Mouse (Mus musculus): ENCODE results near the gene Rfc1. TPM values are rescaled to one million over a fixed set of nuclear protein-coding genes. Genes with fewer than 3 reads are reported as not detected.
"Not testable (repeated sequence)": the region's sequence is repeated elsewhere in the genome, so short reads cannot be mapped to it uniquely, and the experiment has no call there.

The Rfc1 gene
- polyA plus RNA-seq, 1 experiment from 2014 or later = 34.8 TPM

DNA sequence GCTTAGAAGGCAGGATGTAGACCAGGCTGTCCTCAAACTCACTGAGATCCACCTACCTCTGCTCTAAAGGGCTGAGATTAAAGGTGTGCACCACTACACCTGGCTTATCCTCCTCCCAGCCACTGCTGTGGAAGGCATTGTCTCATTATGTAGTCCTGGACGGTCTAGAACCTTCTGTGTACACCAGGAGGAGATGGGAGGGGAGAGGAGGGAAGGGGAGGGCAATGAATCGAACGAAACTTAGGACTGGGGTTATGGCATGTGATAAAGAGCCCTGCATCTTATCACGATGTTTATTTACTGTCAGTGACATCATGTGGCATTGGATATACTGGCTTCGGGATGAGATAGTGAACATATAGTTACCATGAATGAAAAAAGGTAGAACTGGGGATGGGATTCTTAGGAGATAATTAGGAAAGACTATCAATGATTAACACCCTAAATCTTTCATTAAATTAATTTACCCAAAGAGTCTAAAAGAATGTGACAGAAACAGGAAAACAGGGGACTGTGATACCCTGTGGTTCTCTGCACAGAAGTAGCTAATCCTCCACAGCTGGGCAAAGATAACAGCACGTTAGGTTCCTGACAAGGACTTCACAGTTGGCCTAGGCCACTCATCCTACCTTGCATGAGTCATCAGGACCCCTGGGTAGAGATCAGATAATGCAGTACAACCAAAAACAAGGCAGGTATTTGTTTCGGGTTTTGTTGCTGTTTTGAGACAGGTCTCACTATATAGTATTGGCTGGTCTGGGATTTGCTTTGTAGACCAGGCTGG lies 37.1 kb downstream of the Rfc1 start:
- WGBS = 71% methylated on average over 7 of the region's 7 CpGs
- DNase-seq (ENCODE audit: low spot score) (no peak), ATAC-seq (no peak)
- H3K4me1 ChIP-seq (ENCODE audit: insufficient read depth, low read depth, low read length) = no peaks in the 10 kb centered on the region
- no peak overlapping the region for H3K4me2 ChIP-seq (replicated peaks; ENCODE audit: low read depth, low read length)
- no peak overlapping the region for H3K4me3 ChIP-seq (ENCODE audit: low read depth, low read length)
- H3K27ac ChIP-seq (ENCODE audit: low read length) = no peak overlapping the region
- no peak for TF ChIP-seq CTCF (IDR thresholded peaks at IDR 0.05)
- no peak for TF ChIP-seq EP300 (IDR thresholded peaks at IDR 0.05)
- H3K9ac ChIP-seq (replicated peaks; ENCODE audit: low read depth) = no peak overlapping the region
- no peaks in the 10 kb centered on the region for H3K9me3 ChIP-seq (ENCODE audit: low read length)
- H3K27me3 ChIP-seq (replicated peaks; ENCODE audit: insufficient read depth, low read length) = no peaks in the 10 kb centered on the region
- peaks cover 9% of the 10 kb centered on the region for H3K36me3 ChIP-seq (ENCODE audit: insufficient read depth, low read length)

GRCm38 (mm10) chr5:65294270-65294669 lies 41.2 kb downstream of the Rfc1 start:
- H3K27me3 ChIP-seq (replicated peaks; ENCODE audit: insufficient read depth, low read length) = no peaks in the 10 kb centered on the region
- ATAC-seq (peak; percentile 77), DNase-seq (ENCODE audit: low spot score) (peak; percentile 68)
- H3K36me3 ChIP-seq (ENCODE audit: insufficient read depth, low read length) = peaks cover 4% of the 10 kb centered on the region; the same call in 1 of the 2 replicates
- H3K4me2 ChIP-seq (replicated peaks; ENCODE audit: low read depth, low read length) = no peak overlapping the region
- WGBS = 16% methylated on average over 2 of the region's 2 CpGs
- H3K9ac ChIP-seq (replicated peaks; ENCODE audit: low read depth) = no peak overlapping the region
- H3K4me3 ChIP-seq (ENCODE audit: low read depth, low read length) = no peak overlapping the region
- no peaks in the 10 kb centered on the region for H3K9me3 ChIP-seq (ENCODE audit: low read length)
- no peaks in the 10 kb centered on the region for H3K4me1 ChIP-seq (ENCODE audit: insufficient read depth, low read depth, low read length)
- H3K27ac ChIP-seq (ENCODE audit: low read length) = no peak overlapping the region
- TF ChIP-seq CTCF (IDR thresholded peaks at IDR 0.05) (no peak), EP300 (IDR thresholded peaks at IDR 0.05) (no peak)

- no peaks in the 10 kb centered on the region for H3K27me3 ChIP-seq (replicated peaks; ENCODE audit: insufficient read depth, low read length)
- WGBS = 84% methylated on average over 6 of the region's 6 CpGs
- no peak overlapping the region for H3K4me2 ChIP-seq (replicated peaks; ENCODE audit: low read depth, low read length)
- H3K9me3 ChIP-seq (ENCODE audit: low read length) = no peaks in the 10 kb centered on the region
- DNase-seq (ENCODE audit: low spot score) = no peak
- H3K4me1 ChIP-seq (ENCODE audit: insufficient read depth, low read depth, low read length) = no peaks in the 10 kb centered on the region
- no peak overlapping the region for H3K9ac ChIP-seq (replicated peaks; ENCODE audit: low read depth)
- H3K27ac ChIP-seq (ENCODE audit: low read length) = no peak overlapping the region
- no peak for ATAC-seq
- no peak for TF ChIP-seq EP300 (IDR thresholded peaks at IDR 0.05)
- TF ChIP-seq CTCF (IDR thresholded peaks at IDR 0.05) = no peak
- H3K4me3 ChIP-seq (ENCODE audit: low read depth, low read length) = no peak overlapping the region
- H3K36me3 ChIP-seq (ENCODE audit: insufficient read depth, low read length) = peaks cover 4% of the 10 kb centered on the region; the same call in 1 of the 2 replicates
Observed at GRCm38 (mm10) chr5:65293627-65294026, 41.8 kb downstream of the Rfc1 start.

GRCm38 (mm10) chr5:65289009-65289408 lies 46.5 kb downstream of the Rfc1 start:
- not testable (repeated sequence) for H3K27me3 ChIP-seq (replicated peaks; ENCODE audit: insufficient read depth, low read length); DNase-seq (ENCODE audit: low spot score); H3K27ac ChIP-seq (ENCODE audit: low read length); H3K4me1 ChIP-seq (ENCODE audit: insufficient read depth, low read depth, low read length); ATAC-seq; H3K9me3 ChIP-seq (ENCODE audit: low read length); H3K4me2 ChIP-seq (replicated peaks; ENCODE audit: low read depth, low read length); H3K9ac ChIP-seq (replicated peaks; ENCODE audit: low read depth); H3K4me3 ChIP-seq (ENCODE audit: low read depth, low read length)
- WGBS = 88% methylated on average over 8 of the region's 8 CpGs
- H3K36me3 ChIP-seq (ENCODE audit: insufficient read depth, low read length) = peaks cover 12% of the 10 kb centered on the region; the same call in 1 of the 2 replicates

DNA sequence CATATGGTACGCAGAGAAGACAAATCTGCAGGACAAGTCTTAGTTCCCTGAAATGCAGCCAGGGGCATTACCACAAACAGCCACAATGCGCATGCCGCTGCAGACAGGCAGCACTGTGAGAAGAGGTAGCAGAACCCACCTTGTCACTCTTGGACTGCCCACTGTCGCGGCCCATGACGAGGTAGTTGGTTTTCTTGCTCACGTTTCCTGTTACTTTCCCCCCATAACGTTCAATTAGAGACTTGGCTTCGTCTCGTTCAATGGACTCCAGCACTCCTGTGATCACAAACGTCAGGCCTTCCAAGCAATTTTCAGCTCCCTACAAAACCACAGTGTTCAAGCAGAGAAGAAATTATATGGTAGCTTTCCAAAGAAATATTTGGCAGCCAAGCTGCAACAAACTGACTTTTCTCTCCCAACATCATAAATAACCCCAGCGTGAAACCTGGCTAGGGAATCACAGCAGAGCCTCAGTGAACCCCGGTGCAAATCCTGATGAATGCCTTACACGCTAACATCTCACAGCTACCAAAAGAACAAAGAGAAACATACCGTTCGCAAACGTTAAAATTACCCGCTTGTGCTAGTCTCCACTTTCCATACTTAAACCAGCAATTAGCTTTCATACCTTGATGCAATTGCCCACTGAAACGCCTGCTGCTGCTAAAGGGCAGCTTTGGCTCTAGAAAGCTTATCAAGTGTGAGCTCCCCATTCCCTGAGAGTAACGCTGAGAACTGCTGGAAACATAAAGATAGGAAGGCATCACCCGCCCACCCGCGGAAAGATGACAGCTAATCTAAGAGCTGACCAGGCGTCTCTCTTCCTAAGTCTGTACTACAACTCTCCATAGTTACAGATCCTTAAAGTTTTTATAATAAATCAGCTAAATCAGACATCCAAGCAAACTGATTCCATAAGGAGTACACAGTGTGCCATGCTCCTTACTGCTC lies 47.4 kb downstream of the Rfc1 start:
- no peak overlapping the region for H3K4me3 ChIP-seq (ENCODE audit: low read depth, low read length)
- ATAC-seq (no peak), DNase-seq (ENCODE audit: low spot score) (no peak)
- 87% methylated on average over 24 of the region's 24 CpGs for WGBS
- H3K4me1 ChIP-seq (ENCODE audit: insufficient read depth, low read depth, low read length) = no peaks in the 10 kb centered on the region
- no peak overlapping the region for H3K9ac ChIP-seq (replicated peaks; ENCODE audit: low read depth)
- no peaks in the 10 kb centered on the region for H3K9me3 ChIP-seq (ENCODE audit: low read length)
- H3K27me3 ChIP-seq (replicated peaks; ENCODE audit: insufficient read depth, low read length) = no peaks in the 10 kb centered on the region
- peaks cover 12% of the 10 kb centered on the region; the same call in 1 of the 2 replicates for H3K36me3 ChIP-seq (ENCODE audit: insufficient read depth, low read length)
- H3K4me2 ChIP-seq (replicated peaks; ENCODE audit: low read depth, low read length) = no peak overlapping the region
- H3K27ac ChIP-seq (ENCODE audit: low read length) = no peak overlapping the region
- no peak for TF ChIP-seq CTCF (IDR thresholded peaks at IDR 0.05)
- no peak for TF ChIP-seq EP300 (IDR thresholded peaks at IDR 0.05)

GRCm38 (mm10) chr5:65284171-65284570 lies 51.3 kb downstream of the Rfc1 start:
- Histone ChIP-seq H3K4me3 (ENCODE audit: low read depth, low read length) (no peak overlapping the region), H3K4me2 (replicated peaks; ENCODE audit: low read depth, low read length) (no peak overlapping the region), H3K9ac (replicated peaks; ENCODE audit: low read depth) (no peak overlapping the region), H3K27ac (ENCODE audit: low read length) (no peak overlapping the region), H3K27me3 (replicated peaks; ENCODE audit: insufficient read depth, low read length) (no peaks in the 10 kb centered on the region), H3K9me3 (ENCODE audit: low read length) (no peaks in the 10 kb centered on the region), H3K36me3 (ENCODE audit: insufficient read depth, low read length) (peaks cover 15% of the 10 kb centered on the region; the same call in 1 of the 2 replicates), H3K4me1 (ENCODE audit: insufficient read depth, low read depth, low read length) (no peaks in the 10 kb centered on the region)
- TF ChIP-seq CTCF (IDR thresholded peaks at IDR 0.05) (peak; percentile 57), EP300 (IDR thresholded peaks at IDR 0.05) (no peak)
- WGBS = 97% methylated on average over 3 of the region's 3 CpGs
- ATAC-seq (no peak), DNase-seq (ENCODE audit: low spot score) (peak; percentile 13)
